Mouse (Mus musculus): ENCODE results near the gene Sars.
A peak's percentile ranks its signal among the peaks of the same experiment; 100 is the strongest.

Sars gene

GRCm38 (mm10) chr3:108423844-108424801 is 20.9 kb downstream of the Sars start:
- peak; percentile 63 for DNase-seq

- DNase-seq, result no peak
These were observed 22.0 kb downstream of the Sars start for GRCm38 (mm10) chr3:108423006-108423405.

- peak; percentile 83 for DNase-seq
These were observed 29.2 kb downstream of the Sars start for GRCm38 (mm10) chr3:108415831-108416223.

- no peak for DNase-seq
These were observed 29.9 kb downstream of the Sars start, which contains the start of gene Celsr2 for GRCm38 (mm10) chr3:108414857-108415830. TSS of gene Celsr2 (minus strand) at chr3:108415552.

GRCm38 (mm10) chr3:108413634-108414360 is 31.2 kb downstream of the Sars start:
- no peak for DNase-seq

GRCm38 (mm10) chr3:108411754-108412121 is 33.3 kb downstream of the Sars start:
- DNase-seq, result peak; percentile 64

- no peak for DNase-seq
These were observed 33.8 kb downstream of the Sars start for GRCm38 (mm10) chr3:108411026-108411753.

GRCm38 (mm10) chr3:108410359-108410714 is 34.7 kb downstream of the Sars start:
- no peak for DNase-seq

GRCm38 (mm10) chr3:108409656-108410358 is 35.2 kb downstream of the Sars start:
- DNase-seq, result no peak

GRCm38 (mm10) chr3:108408517-108409008 is 36.4 kb downstream of the Sars start:
- DNase-seq, result no peak

GRCm38 (mm10) chr3:108406306-108406885 is 38.6 kb downstream of the Sars start:
- no peak for DNase-seq

GRCm38 (mm10) chr3:108405536-108406305 is 39.3 kb downstream of the Sars start:
- no peak for DNase-seq

- DNase-seq, result no peak
These were observed 42.5 kb downstream of the Sars start for GRCm38 (mm10) chr3:108402528-108402920.

- DNase-seq, result peak; percentile 94
These were observed 43.1 kb downstream of the Sars start for GRCm38 (mm10) chr3:108401692-108402527.

GRCm38 (mm10) chr3:108400442-108400841 is 44.6 kb downstream of the Sars start:
- no peak for DNase-seq

GRCm38 (mm10) chr3:108398281-108398680 is 46.7 kb downstream of the Sars start:
- no peak for DNase-seq

- no peak for DNase-seq
These were observed 52.2 kb downstream of the Sars start for GRCm38 (mm10) chr3:108392793-108393192.

- DNase-seq, result peak; percentile 3
These were observed 52.7 kb downstream of the Sars start for GRCm38 (mm10) chr3:108392299-108392698.

GRCm38 (mm10) chr3:108389111-108389545 is 55.9 kb downstream of the Sars start:
- peak; percentile 98 for DNase-seq
